Mouse (Mus musculus) spleen, adult 2 months (tissue): Measurements from ENCODE around the gene Btbd16.

Source experiments
- CTCF ChIP-seq: fragments of 200-500 bp; IDR thresholded peaks from 2 replicates; pipeline ENCODE4 v1.5.1; 2011; ENCODE audit warnings: mild to moderate bottlenecking, inconsistent platforms; ENCODE audit not compliant: insufficient read depth, insufficient read length, insufficient replicate concordance; ENCODE audit errors: extremely low read depth
- POLR2A ChIP-seq: fragments of 200-500 bp; IDR thresholded peaks from 2 replicates; pipeline ENCODE4 v1.6.1; 2011; ENCODE audit warnings: low read depth, low read length, inconsistent platforms

DNA sequence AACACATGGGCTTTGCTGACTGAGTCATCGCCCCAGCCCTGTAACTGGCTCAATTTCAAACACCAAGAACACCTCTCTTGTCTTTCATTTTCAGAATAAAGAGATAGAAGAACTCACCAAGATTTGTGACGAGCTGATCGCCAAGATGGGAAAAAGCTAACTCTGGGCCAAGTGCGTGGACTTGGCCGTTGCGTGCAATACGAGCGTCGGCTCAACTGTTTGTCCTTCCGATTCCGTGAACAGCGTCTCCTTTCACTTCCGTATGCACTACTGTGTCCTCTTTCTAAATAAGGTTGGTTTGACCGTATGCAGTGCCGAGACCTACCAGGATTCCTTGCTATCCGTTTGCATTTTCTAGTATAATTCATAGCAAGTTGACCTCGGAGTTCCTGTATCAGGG lies 9.7 kb upstream of the Btbd16 start:
- TF ChIP-seq CTCF, result no peak
- TF ChIP-seq POLR2A, result no peak
